Mouse (Mus musculus) intestine, embryonic 15.5 days (tissue): ENCODE measurements around the gene Acly. TPM values are rescaled to one million over a fixed set of nuclear protein-coding genes. Genes with fewer than 3 reads are reported as not detected.

ENCODE experiments used
- ATAC-seq: fragments of 200-750 bp; cut with Nextera tagmentation; 2 replicates; pipeline ENCODE4 v1.8.0; 2017; ENCODE audit warnings: moderate TSS enrichment, moderate library complexity
- H3K27ac ChIP-seq: fragments of 300-500 bp; sonication (generic); 2 replicates; pipeline ENCODE4 v1.5.1; 2015; ENCODE audit warnings: mild to moderate bottlenecking, inconsistent platforms
- H3K27me3 ChIP-seq: fragments of 300-500 bp; sonication (generic); replicated peaks from 2 replicates; pipeline ENCODE4 v1.6.1; 2015; ENCODE audit warnings: inconsistent platforms
- H3K36me3 ChIP-seq: fragments of 300-500 bp; sonication (generic); 2 replicates; pipeline ENCODE4 v1.6.1; 2015; ENCODE audit warnings: inconsistent platforms
- H3K4me1 ChIP-seq: fragments of 300-500 bp; sonication (generic); replicated peaks from 2 replicates; pipeline ENCODE4 v1.6.1; 2015; ENCODE audit warnings: inconsistent platforms
- H3K4me2 ChIP-seq: fragments of 300-500 bp; sonication (generic); replicated peaks from 2 replicates; pipeline ENCODE4 v1.6.1; 2015; ENCODE audit warnings: mild to moderate bottlenecking, inconsistent platforms
- H3K4me3 ChIP-seq: fragments of 300-500 bp; sonication (generic); replicated peaks from 2 replicates; pipeline ENCODE4 v1.5.1; 2015; ENCODE audit warnings: inconsistent platforms
- H3K9ac ChIP-seq: fragments of 300-500 bp; sonication (generic); 2 replicates; pipeline ENCODE4 v1.6.1; 2015; ENCODE audit warnings: inconsistent platforms
- H3K9me3 ChIP-seq: fragments of 300-500 bp; sonication (generic); 2 replicates; pipeline ENCODE4 v1.6.1; 2016; ENCODE audit warnings: inconsistent platforms
- WGBS: fragments of 180-500 bp; shearing (Covaris S2); methylation state at CpG from one replicate; pipeline ENCODE4 v1.1.7; 2015; 5-methylcytosine and 5-hydroxymethylcytosine counted together
- polyA plus RNA-seq: library from polyadenylated mRNA; unstranded; fragments of >200 nt; fragmentation: Nextera tagmentation; extraction: Ambion mirVana; gene quantifications from 2 replicates; pipeline ENCODE4 v1.2.1, GENCODE M21; 2015

The Acly gene
- polyA plus RNA-seq, 1 experiment from 2014 or later: 153 TPM

- 85% methylated on average over 6 of the region's 6 CpGs for WGBS
- H3K27me3 ChIP-seq: no peaks in the 10 kb centered on the region
- no peaks in the 10 kb centered on the region for H3K4me1 ChIP-seq
- H3K4me2 ChIP-seq: no peak overlapping the region
- H3K4me3 ChIP-seq: no peak overlapping the region
- no peaks in the 10 kb centered on the region for H3K36me3 ChIP-seq
- H3K27ac ChIP-seq: no peak overlapping the region
- H3K9ac ChIP-seq: no peak overlapping the region
- H3K9me3 ChIP-seq: no peaks in the 10 kb centered on the region
- no peak for ATAC-seq
These were observed 36.9 kb upstream of the Acly start for GRCm38 (mm10) chr11:100564703-100565102.

- no peaks in the 10 kb centered on the region for H3K9me3 ChIP-seq
- no peak overlapping the region for H3K27ac ChIP-seq
- ATAC-seq: no peak
- no peak overlapping the region for H3K4me3 ChIP-seq
- 55% methylated on average over 15 of the region's 15 CpGs for WGBS
- no peaks in the 10 kb centered on the region for H3K36me3 ChIP-seq
- H3K4me1 ChIP-seq: no peaks in the 10 kb centered on the region
- no peak overlapping the region for H3K4me2 ChIP-seq
- no peaks in the 10 kb centered on the region for H3K27me3 ChIP-seq
- H3K9ac ChIP-seq: no peak overlapping the region
These were observed 36.5 kb upstream of the Acly start for GRCm38 (mm10) chr11:100564297-100564696.

GRCm38 (mm10) chr11:100561748-100562147 is 33.9 kb upstream of the Acly start:
- no peak overlapping the region for H3K4me2 ChIP-seq
- no peaks in the 10 kb centered on the region for H3K9me3 ChIP-seq
- no peak overlapping the region for H3K27ac ChIP-seq
- no peak overlapping the region for H3K4me3 ChIP-seq
- H3K36me3 ChIP-seq: no peaks in the 10 kb centered on the region
- H3K4me1 ChIP-seq: no peaks in the 10 kb centered on the region
- no peak overlapping the region for H3K9ac ChIP-seq
- ATAC-seq: no peak
- no peaks in the 10 kb centered on the region for H3K27me3 ChIP-seq
- 61% methylated on average over 5 of the region's 5 CpGs for WGBS

GRCm38 (mm10) chr11:100559476-100559875 is 31.7 kb upstream of the Acly start:
- Histone ChIP-seq H3K9ac (no peak overlapping the region), H3K27ac (no peak overlapping the region), H3K4me2 (no peak overlapping the region), H3K9me3 (no peaks in the 10 kb centered on the region), H3K27me3 (no peaks in the 10 kb centered on the region), H3K36me3 (no peaks in the 10 kb centered on the region), H3K4me3 (no peak overlapping the region), H3K4me1 (no peaks in the 10 kb centered on the region)
- WGBS: 49% methylated on average over 7 of the region's 7 CpGs
- no peak for ATAC-seq

GRCm38 (mm10) chr11:100557563-100557962 is 29.8 kb upstream of the Acly start:
- Histone ChIP-seq H3K36me3 (no peaks in the 10 kb centered on the region), H3K9me3 (no peaks in the 10 kb centered on the region), H3K9ac (no peak overlapping the region), H3K27me3 (no peaks in the 10 kb centered on the region), H3K4me1 (no peaks in the 10 kb centered on the region), H3K27ac (no peak overlapping the region), H3K4me2 (no peak overlapping the region), H3K4me3 (no peak overlapping the region)
- no peak for ATAC-seq
- 81% methylated on average over 3 of the region's 3 CpGs for WGBS

- Histone ChIP-seq H3K27me3 (no peaks in the 10 kb centered on the region), H3K9ac (no peak overlapping the region), H3K4me2 (peak overlapping the region; percentile 42), H3K27ac (no peak overlapping the region), H3K4me1 (no peaks in the 10 kb centered on the region), H3K9me3 (no peaks in the 10 kb centered on the region), H3K4me3 (peak overlapping the region; percentile 16; the same call in 1 of the 2 replicates), H3K36me3 (no peaks in the 10 kb centered on the region)
- WGBS: 21% methylated on average over 11 of the region's 11 CpGs
- peak; percentile 77 for ATAC-seq
These were observed 27.8 kb upstream of the Acly start for GRCm38 (mm10) chr11:100555583-100555982.

- no peaks in the 10 kb centered on the region for H3K4me1 ChIP-seq
- H3K4me2 ChIP-seq: no peak overlapping the region
- no peak overlapping the region for H3K27ac ChIP-seq
- no peak overlapping the region for H3K9ac ChIP-seq
- 86% methylated on average over 4 of the region's 4 CpGs for WGBS
- no peaks in the 10 kb centered on the region for H3K27me3 ChIP-seq
- H3K36me3 ChIP-seq: no peaks in the 10 kb centered on the region
- H3K9me3 ChIP-seq: no peaks in the 10 kb centered on the region
- no peak for ATAC-seq
- H3K4me3 ChIP-seq: no peak overlapping the region
These were observed 25.0 kb upstream of the Acly start for GRCm38 (mm10) chr11:100552842-100553241.

- 75% methylated on average over 6 of the region's 6 CpGs for WGBS
- Histone ChIP-seq H3K9me3 (no peaks in the 10 kb centered on the region), H3K9ac (no peak overlapping the region), H3K36me3 (no peaks in the 10 kb centered on the region), H3K4me1 (peaks cover 2% of the 10 kb centered on the region), H3K27me3 (no peaks in the 10 kb centered on the region), H3K27ac (no peak overlapping the region), H3K4me2 (no peak overlapping the region), H3K4me3 (no peak overlapping the region)
- ATAC-seq: no peak
These were observed 22.3 kb upstream of the Acly start for GRCm38 (mm10) chr11:100550101-100550500.

- Histone ChIP-seq H3K27me3 (no peaks in the 10 kb centered on the region), H3K36me3 (no peaks in the 10 kb centered on the region), H3K4me1 (peaks cover 6% of the 10 kb centered on the region), H3K4me3 (no peak overlapping the region), H3K27ac (no peak overlapping the region), H3K9ac (no peak overlapping the region), H3K4me2 (no peak overlapping the region), H3K9me3 (no peaks in the 10 kb centered on the region)
- 77% methylated on average over 8 of the region's 8 CpGs for WGBS
- ATAC-seq: no peak
These were observed 21.7 kb upstream of the Acly start for GRCm38 (mm10) chr11:100549466-100549865.

GRCm38 (mm10) chr11:100548141-100548540 is 20.3 kb upstream of the Acly start:
- H3K4me1 ChIP-seq: peaks cover 6% of the 10 kb centered on the region
- H3K9me3 ChIP-seq: no peaks in the 10 kb centered on the region
- ATAC-seq: no peak
- no peak overlapping the region for H3K4me3 ChIP-seq
- H3K36me3 ChIP-seq: no peaks in the 10 kb centered on the region
- WGBS: 72% methylated on average over 6 of the region's 6 CpGs
- no peak overlapping the region for H3K9ac ChIP-seq
- no peaks in the 10 kb centered on the region for H3K27me3 ChIP-seq
- H3K27ac ChIP-seq: no peak overlapping the region
- H3K4me2 ChIP-seq: no peak overlapping the region

- Histone ChIP-seq H3K4me1 (peaks cover 6% of the 10 kb centered on the region), H3K4me3 (no peak overlapping the region), H3K27me3 (no peaks in the 10 kb centered on the region), H3K27ac (no peak overlapping the region), H3K4me2 (no peak overlapping the region), H3K36me3 (no peaks in the 10 kb centered on the region), H3K9me3 (no peaks in the 10 kb centered on the region), H3K9ac (no peak overlapping the region)
- ATAC-seq: no peak
- WGBS: 83% methylated on average over 6 of the region's 6 CpGs
These were observed 19.2 kb upstream of the Acly start for GRCm38 (mm10) chr11:100546955-100547354.

GRCm38 (mm10) chr11:100545746-100546085 is 17.9 kb upstream of the Acly start:
- Histone ChIP-seq H3K27ac (no peak overlapping the region), H3K4me2 (peak overlapping the region; percentile 85), H3K4me3 (peak overlapping the region; percentile 39), H3K9ac (peak overlapping the region; percentile 43), H3K36me3 (no peaks in the 10 kb centered on the region), H3K9me3 (no peaks in the 10 kb centered on the region), H3K27me3 (no peaks in the 10 kb centered on the region), H3K4me1 (peaks cover 6% of the 10 kb centered on the region)
- peak; percentile 60; the same call in 1 of the 2 replicates for ATAC-seq
- 27% methylated on average over 7 of the region's 7 CpGs for WGBS

- 5% methylated on average over 28 of the region's 28 CpGs for WGBS
- peaks cover 6% of the 10 kb centered on the region for H3K4me1 ChIP-seq
These were observed 17.3 kb upstream of the Acly start, which contains the start of gene Ttc25 for GRCm38 (mm10) chr11:100544832-100545745. Gene Ttc25 (plus strand): TSS chr11:100545607.

More at GRCm38 (mm10) chr11:100544832-100545745, 17.3 kb upstream of the Acly start, which contains the start of gene Ttc25:
- ATAC-seq: peak; percentile 99
- H3K9ac ChIP-seq: peak within 1 kb of the TSS; percentile 43
- no peaks in the 10 kb centered on the region for H3K9me3 ChIP-seq
- H3K36me3 ChIP-seq: no peaks in the 10 kb centered on the region
- no peaks in the 10 kb centered on the region for H3K27me3 ChIP-seq
- H3K4me3 ChIP-seq: peak within 1 kb of the TSS; percentile 39
- H3K4me2 ChIP-seq: peak within 1 kb of the TSS; percentile 85
- H3K27ac ChIP-seq: peak within 1 kb of the TSS; percentile 79
